Mouse (Mus musculus) testis, adult 2 months (tissue): ENCODE results near the gene Add3. TPM values are rescaled to one million over a fixed set of nuclear protein-coding genes. Genes with fewer than 3 reads are reported as not detected.
"Not testable (repeated sequence)": the region's sequence is repeated elsewhere in the genome, so short reads cannot be mapped to it uniquely, and the experiment has no call there.

Source experiments
- H3K27ac ChIP-seq: fragments of 200-500 bp; 2 replicates; pipeline ENCODE4 v1.5.1; 2012; ENCODE audit warnings: low read depth, low read length; ENCODE audit not compliant: control insufficient read depth, insufficient read depth
- H3K27me3 ChIP-seq: fragments of 200-500 bp; 2 replicates; pipeline ENCODE4 v1.6.1; 2012; ENCODE audit warnings: mild to moderate bottlenecking, low read length, moderate library complexity; ENCODE audit not compliant: control insufficient read depth, insufficient read depth
- H3K36me3 ChIP-seq: fragments of 200-500 bp; 2 replicates; pipeline ENCODE4 v1.6.1; 2012; ENCODE audit warnings: mild to moderate bottlenecking, low read length; ENCODE audit not compliant: control insufficient read depth, insufficient read depth
- H3K4me1 ChIP-seq: fragments of 200-500 bp; 2 replicates; pipeline ENCODE4 v1.6.1; 2012; ENCODE audit warnings: low read length; ENCODE audit not compliant: control insufficient read depth, insufficient read depth
- H3K4me3 ChIP-seq: fragments of 200-500 bp; 2 replicates; pipeline ENCODE4 v1.5.1; 2012; ENCODE audit warnings: low read depth, mild to moderate bottlenecking, low read length, moderate library complexity, mixed read lengths; ENCODE audit not compliant: control insufficient read depth
- CTCF ChIP-seq: fragments of 200-500 bp; IDR thresholded peaks from 2 replicates; pipeline ENCODE4 v1.5.1; 2012; ENCODE audit warnings: low read depth, mild to moderate bottlenecking, inconsistent platforms, low read length, moderate library complexity; ENCODE audit not compliant: control insufficient read depth, insufficient read depth, insufficient replicate concordance
- POLR2A ChIP-seq: fragments of 200-500 bp; IDR thresholded peaks from 2 replicates; pipeline ENCODE4 v1.6.1; 2012; ENCODE audit warnings: low read depth, mild to moderate bottlenecking, inconsistent platforms, low read length, moderate library complexity; ENCODE audit not compliant: control insufficient read depth
- polyA plus RNA-seq: library from polyadenylated mRNA; depleted of rRNA; stranded (reverse); fragments of >200 nt; gene quantifications from 2 replicates; pipeline ENCODE4 v1.2.3, GENCODE M21; 2012

The Add3 gene
- polyA plus RNA-seq, 1 experiment, result 29.0 TPM

- Histone ChIP-seq H3K4me1 (peaks cover 2% of the 10 kb centered on the region; the same call in 1 of the 2 replicates), H3K27ac (no peak overlapping the region), H3K36me3 (no peaks in the 10 kb centered on the region; the same call in none of the 2 replicates), H3K27me3 (no peaks in the 10 kb centered on the region), H3K4me3 (no peak overlapping the region)
- TF ChIP-seq POLR2A, result no peak
- no peak for TF ChIP-seq CTCF
These were observed 76.7 kb downstream of the Add3 start for GRCm38 (mm10) chr19:53216761-53217538.

DNA sequence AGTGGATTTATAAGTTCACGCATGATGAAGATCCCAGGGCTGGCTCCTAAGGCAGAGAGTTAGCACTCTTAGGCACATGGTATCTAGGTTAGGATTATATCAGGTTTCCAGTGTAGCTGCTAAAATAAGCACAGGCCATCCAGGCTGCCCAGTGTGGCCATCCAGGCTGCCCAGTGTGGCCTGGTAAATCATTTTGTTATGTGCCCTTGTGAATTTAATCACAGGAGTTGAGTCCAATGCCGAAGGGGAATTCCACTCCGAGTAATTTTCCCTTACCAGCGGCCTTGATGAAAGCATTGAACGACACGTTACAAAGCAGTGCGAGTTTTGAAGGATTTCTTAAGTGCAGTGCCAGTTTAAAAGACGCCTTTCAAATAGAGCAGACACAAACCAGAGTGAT, 77.6 kb downstream of the Add3 start:
- H3K4me1 ChIP-seq, result peaks cover 2% of the 10 kb centered on the region; the same call in 1 of the 2 replicates
- no peak overlapping the region for H3K4me3 ChIP-seq
- no peaks in the 10 kb centered on the region for H3K27me3 ChIP-seq
- H3K27ac ChIP-seq, result no peak overlapping the region
- TF ChIP-seq CTCF, result no peak
- TF ChIP-seq POLR2A, result no peak
- no peaks in the 10 kb centered on the region; the same call in none of the 2 replicates for H3K36me3 ChIP-seq

- no peaks in the 10 kb centered on the region for H3K27me3 ChIP-seq
These were observed 79.1 kb downstream of the Add3 start for GRCm38 (mm10) chr19:53219305-53219704.

GRCm38 (mm10) chr19:53221186-53221585, 80.9 kb downstream of the Add3 start:
- Histone ChIP-seq H3K27ac (no peak overlapping the region), H3K4me1 (no peaks in the 10 kb centered on the region), H3K36me3 (no peaks in the 10 kb centered on the region; the same call in none of the 2 replicates), H3K4me3 (no peak overlapping the region), H3K27me3 (no peaks in the 10 kb centered on the region)
- TF ChIP-seq POLR2A (no peak), CTCF (no peak)

More at GRCm38 (mm10) chr19:53219305-53219704, 79.1 kb downstream of the Add3 start:
- TF ChIP-seq CTCF (no peak), POLR2A (no peak)
- Histone ChIP-seq H3K4me3 (no peak overlapping the region), H3K4me1 (peaks cover 2% of the 10 kb centered on the region; the same call in 1 of the 2 replicates), H3K36me3 (no peaks in the 10 kb centered on the region; the same call in none of the 2 replicates), H3K27ac (no peak overlapping the region)

DNA sequence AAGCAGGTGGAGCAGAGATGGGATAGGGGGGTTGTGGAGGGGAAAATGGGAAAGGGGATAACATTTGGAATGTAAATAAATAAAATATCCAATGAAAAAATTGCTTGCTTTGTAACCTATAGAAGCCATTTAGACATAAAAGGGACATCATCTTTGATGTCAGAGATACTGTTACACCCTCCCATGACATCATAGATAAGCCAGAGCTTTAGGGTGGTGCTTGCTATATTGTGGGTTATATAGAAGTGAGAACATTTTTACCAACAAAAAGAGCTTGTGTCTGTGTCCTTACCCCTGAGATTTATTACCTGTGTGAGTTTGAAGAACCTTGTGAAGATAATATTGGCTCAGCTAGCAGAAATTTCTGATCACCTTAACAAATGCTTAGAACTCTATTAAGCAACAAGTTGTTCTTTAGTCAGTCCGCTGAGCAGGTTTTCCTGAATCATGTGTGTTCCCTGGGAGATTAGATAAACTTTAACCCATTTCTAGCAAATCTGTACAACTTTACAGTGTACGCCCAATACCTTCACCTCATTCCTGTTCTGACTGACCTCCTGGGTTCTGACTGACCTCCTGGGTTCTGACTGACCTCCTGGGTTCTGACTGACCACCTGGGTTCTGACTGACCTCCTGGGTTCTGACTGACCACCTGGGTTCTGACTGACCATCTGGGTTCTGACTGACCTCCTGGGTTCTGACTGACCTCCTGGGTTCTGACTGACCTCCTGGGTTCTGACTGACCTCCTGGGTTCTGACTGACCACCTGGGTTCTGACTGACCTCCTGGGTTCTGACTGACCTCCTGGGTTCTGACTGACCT, 85.2 kb downstream of the Add3 start:
- H3K27me3 ChIP-seq, H3K4me3 ChIP-seq, H3K27ac ChIP-seq, H3K4me1 ChIP-seq, H3K36me3 ChIP-seq: not testable (repeated sequence)

GRCm38 (mm10) chr19:53226651-53227050, 86.4 kb downstream of the Add3 start:
- Histone ChIP-seq H3K27ac (no peak overlapping the region), H3K27me3 (no peaks in the 10 kb centered on the region), H3K4me1 (no peaks in the 10 kb centered on the region), H3K4me3 (no peak overlapping the region), H3K36me3 (no peaks in the 10 kb centered on the region; the same call in none of the 2 replicates)
- no peak for TF ChIP-seq POLR2A
- no peak for TF ChIP-seq CTCF

GRCm38 (mm10) chr19:53228064-53228794, 88.0 kb downstream of the Add3 start:
- no peaks in the 10 kb centered on the region for H3K4me1 ChIP-seq

More at GRCm38 (mm10) chr19:53228064-53228794, 88.0 kb downstream of the Add3 start:
- Histone ChIP-seq H3K27me3 (no peaks in the 10 kb centered on the region), H3K36me3 (no peaks in the 10 kb centered on the region; the same call in 1 of the 2 replicates), H3K27ac (no peak overlapping the region), H3K4me3 (no peak overlapping the region)
- TF ChIP-seq POLR2A (no peak), CTCF (no peak)
